Mouse (Mus musculus): Measurements from ENCODE around the gene Ear1. TPM values are rescaled to one million over a fixed set of nuclear protein-coding genes. Genes with fewer than 3 reads are reported as not detected.
"Not testable (repeated sequence)": the region's sequence is repeated elsewhere in the genome, so short reads cannot be mapped to it uniquely, and the experiment has no call there.

The Ear1 gene
- polyA plus RNA-seq, 1 experiment, result 7.8 TPM

DNA sequence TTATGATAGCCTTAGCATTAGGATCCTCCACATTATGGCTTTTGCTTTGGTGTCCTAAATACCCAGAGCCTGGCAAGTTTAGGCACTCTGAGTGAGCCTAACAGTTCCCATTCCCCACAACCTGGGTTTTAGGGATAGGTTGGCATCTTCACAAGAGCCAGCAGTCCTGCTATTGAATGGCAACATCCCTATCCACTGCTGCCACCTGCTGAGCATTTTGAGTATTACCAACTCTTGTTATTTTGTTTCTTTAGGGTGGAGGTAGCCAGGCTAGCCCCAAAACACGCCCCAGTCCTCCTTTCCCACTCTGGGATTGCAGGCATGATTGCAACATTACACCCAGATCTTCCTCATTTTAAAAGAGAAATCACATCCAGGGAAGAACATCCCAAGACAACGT lies 14.8 kb downstream of the Ear1 start:
- not testable (repeated sequence) for H3K4me3 ChIP-seq (ENCODE audit: extremely low read depth, insufficient read depth, insufficient read length); H3K27ac ChIP-seq (ENCODE audit: insufficient read depth, low read length); H3K27me3 ChIP-seq (ENCODE audit: control insufficient read depth, insufficient read depth, low read length); H3K36me3 ChIP-seq (ENCODE audit: control insufficient read depth, insufficient read depth, low read length); DNase-seq (ENCODE audit: low read depth in 1 of 2, low spot score in 2 of 2); H3K4me1 ChIP-seq (ENCODE audit: control insufficient read depth, insufficient read depth, insufficient read length)
- WGBS, result 42% methylated on average over 2 of the region's 2 CpGs

DNA sequence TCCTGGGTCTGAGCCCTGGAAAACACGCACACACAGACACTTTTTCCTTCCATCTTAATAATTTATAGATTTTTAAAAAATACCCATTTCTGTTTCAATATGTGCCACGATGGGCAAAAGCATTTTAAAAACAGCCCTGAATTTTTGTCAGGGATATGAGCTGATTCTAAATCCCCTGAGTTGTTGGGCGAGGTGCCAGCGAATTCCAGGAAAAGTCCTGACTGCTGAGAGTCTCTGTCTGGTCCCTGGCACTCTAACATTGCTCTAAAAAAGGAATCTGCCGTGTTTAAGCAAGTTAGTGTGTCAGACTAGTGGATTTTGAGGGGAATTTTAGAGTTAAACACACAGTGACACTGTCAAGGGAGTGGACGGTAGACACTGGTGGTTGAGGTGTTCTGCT lies 15.9 kb downstream of the Ear1 start:
- H3K27ac ChIP-seq (ENCODE audit: insufficient read depth, low read length); DNase-seq (ENCODE audit: low read depth in 1 of 2, low spot score in 2 of 2); H3K36me3 ChIP-seq (ENCODE audit: control insufficient read depth, insufficient read depth, low read length); H3K4me3 ChIP-seq (ENCODE audit: extremely low read depth, insufficient read depth, insufficient read length); H3K27me3 ChIP-seq (ENCODE audit: control insufficient read depth, insufficient read depth, low read length); H3K4me1 ChIP-seq (ENCODE audit: control insufficient read depth, insufficient read depth, insufficient read length): not testable (repeated sequence)
- WGBS, result 66% methylated on average over 5 of the region's 6 CpGs

DNA sequence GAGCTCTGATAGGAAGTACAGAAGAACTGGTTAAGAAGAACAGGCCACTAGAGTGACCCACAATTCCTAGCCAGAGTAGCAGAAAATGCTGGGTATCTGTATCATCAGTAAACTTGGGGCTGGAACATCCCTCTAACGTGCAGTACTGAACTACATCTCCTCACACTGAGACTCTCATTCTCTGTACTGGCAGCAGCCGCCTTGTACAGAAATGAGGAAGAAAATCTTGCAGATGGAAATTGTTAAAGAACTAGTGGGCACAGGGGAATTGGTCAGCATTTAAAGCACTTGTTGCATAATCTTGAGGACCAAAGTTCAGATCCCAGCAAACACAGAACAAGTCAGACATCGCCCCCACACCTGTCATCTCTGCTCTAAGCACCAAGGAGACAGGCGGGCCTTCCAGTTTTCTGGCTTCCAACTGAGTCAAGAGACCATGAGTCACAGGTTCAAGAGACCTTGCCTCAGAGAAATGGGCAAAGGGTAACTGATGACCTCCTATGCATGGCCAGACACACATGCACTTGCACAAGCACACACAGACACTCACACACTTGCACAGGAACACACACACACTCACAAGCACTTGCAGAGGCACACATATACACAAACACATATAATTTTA lies 31.3 kb downstream of the Ear1 start:
- not testable (repeated sequence) for H3K27ac ChIP-seq (ENCODE audit: insufficient read depth, low read length); DNase-seq (ENCODE audit: low read depth in 1 of 2, low spot score in 2 of 2); H3K4me1 ChIP-seq (ENCODE audit: control insufficient read depth, insufficient read depth, insufficient read length); H3K27me3 ChIP-seq (ENCODE audit: control insufficient read depth, insufficient read depth, low read length); H3K36me3 ChIP-seq (ENCODE audit: control insufficient read depth, insufficient read depth, low read length); H3K4me3 ChIP-seq (ENCODE audit: extremely low read depth, insufficient read depth, insufficient read length)
- 59% methylated on average over 4 of the region's 4 CpGs for WGBS

GRCm38 (mm10) chr14:43840976-43841375 lies 34.3 kb downstream of the Ear1 start:
- 14% methylated on average over 1 of the region's 1 CpGs for WGBS
- not testable (repeated sequence) for H3K4me3 ChIP-seq (ENCODE audit: extremely low read depth, insufficient read depth, insufficient read length); H3K27me3 ChIP-seq (ENCODE audit: control insufficient read depth, insufficient read depth, low read length); H3K27ac ChIP-seq (ENCODE audit: insufficient read depth, low read length); DNase-seq (ENCODE audit: low read depth in 1 of 2, low spot score in 2 of 2); H3K36me3 ChIP-seq (ENCODE audit: control insufficient read depth, insufficient read depth, low read length); H3K4me1 ChIP-seq (ENCODE audit: control insufficient read depth, insufficient read depth, insufficient read length)

GRCm38 (mm10) chr14:43835366-43835765 lies 40.0 kb downstream of the Ear1 start:
- H3K27me3 ChIP-seq (ENCODE audit: control insufficient read depth, insufficient read depth, low read length); DNase-seq (ENCODE audit: low read depth in 1 of 2, low spot score in 2 of 2); H3K4me3 ChIP-seq (ENCODE audit: extremely low read depth, insufficient read depth, insufficient read length); H3K27ac ChIP-seq (ENCODE audit: insufficient read depth, low read length); H3K4me1 ChIP-seq (ENCODE audit: control insufficient read depth, insufficient read depth, insufficient read length); H3K36me3 ChIP-seq (ENCODE audit: control insufficient read depth, insufficient read depth, low read length): not testable (repeated sequence)
- whole genome bisulfite sequencing, result 94% methylated on average over 2 of the region's 2 CpGs

GRCm38 (mm10) chr14:43830385-43830784 lies 44.9 kb downstream of the Ear1 start:
- H3K36me3 ChIP-seq (ENCODE audit: control insufficient read depth, insufficient read depth, low read length); H3K4me1 ChIP-seq (ENCODE audit: control insufficient read depth, insufficient read depth, insufficient read length); H3K4me3 ChIP-seq (ENCODE audit: extremely low read depth, insufficient read depth, insufficient read length); H3K27ac ChIP-seq (ENCODE audit: insufficient read depth, low read length); H3K27me3 ChIP-seq (ENCODE audit: control insufficient read depth, insufficient read depth, low read length): not testable (repeated sequence)
- WGBS, result 0% methylated on average over 1 of the region's 1 CpGs
- peak in 1 of 2 experiments; percentile 2 for DNase-seq (ENCODE audit: low read depth in 1 of 2, low spot score in 2 of 2)

GRCm38 (mm10) chr14:43824176-43824575 lies 51.1 kb downstream of the Ear1 start:
- not testable (repeated sequence) for H3K36me3 ChIP-seq (ENCODE audit: control insufficient read depth, insufficient read depth, low read length); H3K4me3 ChIP-seq (ENCODE audit: extremely low read depth, insufficient read depth, insufficient read length); H3K27me3 ChIP-seq (ENCODE audit: control insufficient read depth, insufficient read depth, low read length); H3K4me1 ChIP-seq (ENCODE audit: control insufficient read depth, insufficient read depth, insufficient read length); H3K27ac ChIP-seq (ENCODE audit: insufficient read depth, low read length); DNase-seq (ENCODE audit: low read depth in 1 of 2, low spot score in 2 of 2)
- WGBS, result 86% methylated on average over 6 of the region's 6 CpGs

DNA sequence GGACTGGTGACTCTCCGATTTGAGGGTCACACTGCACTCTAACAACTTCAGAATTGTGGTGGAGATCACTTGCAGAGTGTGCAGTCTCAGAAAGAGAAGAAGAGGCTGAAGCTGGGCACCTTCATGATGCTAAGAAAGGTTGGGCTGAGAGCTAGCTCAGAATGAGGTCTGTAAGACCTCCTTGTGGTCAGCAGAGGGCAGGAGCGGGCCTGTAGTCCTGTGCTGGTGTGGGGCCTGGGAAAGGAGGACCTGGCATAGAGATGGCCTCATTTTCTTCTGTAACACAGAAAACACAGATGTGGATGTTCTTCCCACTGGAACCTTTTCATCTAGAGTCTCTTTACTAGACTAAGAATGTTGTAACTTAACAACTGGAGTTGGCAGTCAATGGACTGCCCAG lies 53.4 kb downstream of the Ear1 start:
- WGBS, result 69% methylated on average over 1 of the region's 2 CpGs
- not testable (repeated sequence) for DNase-seq (ENCODE audit: low read depth in 1 of 2, low spot score in 2 of 2); H3K27me3 ChIP-seq (ENCODE audit: control insufficient read depth, insufficient read depth, low read length); H3K4me1 ChIP-seq (ENCODE audit: control insufficient read depth, insufficient read depth, insufficient read length); H3K27ac ChIP-seq (ENCODE audit: insufficient read depth, low read length); H3K4me3 ChIP-seq (ENCODE audit: extremely low read depth, insufficient read depth, insufficient read length); H3K36me3 ChIP-seq (ENCODE audit: control insufficient read depth, insufficient read depth, low read length)

GRCm38 (mm10) chr14:43812458-43812857 lies 62.9 kb downstream of the Ear1 start:
- H3K36me3 ChIP-seq (ENCODE audit: control insufficient read depth, insufficient read depth, low read length); DNase-seq (ENCODE audit: low read depth in 1 of 2, low spot score in 2 of 2); H3K4me1 ChIP-seq (ENCODE audit: control insufficient read depth, insufficient read depth, insufficient read length); H3K27me3 ChIP-seq (ENCODE audit: control insufficient read depth, insufficient read depth, low read length); H3K27ac ChIP-seq (ENCODE audit: insufficient read depth, low read length); H3K4me3 ChIP-seq (ENCODE audit: extremely low read depth, insufficient read depth, insufficient read length): not testable (repeated sequence)
- WGBS, result 51% methylated on average over 8 of the region's 9 CpGs

- not testable (repeated sequence) for H3K4me1 ChIP-seq (ENCODE audit: control insufficient read depth, insufficient read depth, insufficient read length); H3K4me3 ChIP-seq (ENCODE audit: extremely low read depth, insufficient read depth, insufficient read length); H3K36me3 ChIP-seq (ENCODE audit: control insufficient read depth, insufficient read depth, low read length); H3K27me3 ChIP-seq (ENCODE audit: control insufficient read depth, insufficient read depth, low read length); DNase-seq (ENCODE audit: low read depth in 1 of 2, low spot score in 2 of 2); H3K27ac ChIP-seq (ENCODE audit: insufficient read depth, low read length)
- WGBS, result 79% methylated on average over 4 of the region's 4 CpGs
Measured at GRCm38 (mm10) chr14:43808142-43808541, 67.2 kb downstream of the Ear1 start.

- H3K27ac ChIP-seq (ENCODE audit: insufficient read depth, low read length); DNase-seq (ENCODE audit: low read depth in 1 of 2, low spot score in 2 of 2); H3K36me3 ChIP-seq (ENCODE audit: control insufficient read depth, insufficient read depth, low read length); H3K4me3 ChIP-seq (ENCODE audit: extremely low read depth, insufficient read depth, insufficient read length); H3K27me3 ChIP-seq (ENCODE audit: control insufficient read depth, insufficient read depth, low read length); H3K4me1 ChIP-seq (ENCODE audit: control insufficient read depth, insufficient read depth, insufficient read length): not testable (repeated sequence)
- 15% methylated on average over 7 of the region's 7 CpGs for WGBS
Measured at GRCm38 (mm10) chr14:43804435-43804834, 70.9 kb downstream of the Ear1 start.
